Mouse (Mus musculus): Measurements from ENCODE around the gene Elmod3.
A peak's percentile ranks its signal among the peaks of the same experiment; 100 is the strongest.

- TF ChIP-seq CTCF (IDR thresholded peaks at IDR 0.05; ENCODE audit: low read depth) (peak; percentile 67), EP300 (IDR thresholded peaks at IDR 0.05; ENCODE audit: low read depth) (no peak)
Observed at GRCm38 (mm10) chr6:72635760-72636431, 37.7 kb upstream of the Elmod3 start.

All from heart, postnatal 0 days (tissue).